Mouse (Mus musculus) stomach, postnatal 0 days (tissue): Measurements from ENCODE around the gene Dnajb11. TPM values are rescaled to one million over a fixed set of nuclear protein-coding genes. Genes with fewer than 3 reads are reported as not detected.
A peak's percentile ranks its signal among the peaks of the same experiment; 100 is the strongest.

Source experiments
- ATAC-seq: fragments of 200-750 bp; cut with Nextera tagmentation; 2 replicates; pipeline ENCODE4 v1.8.0; 2017; ENCODE audit not compliant: low FRiP score, low TSS enrichment
- DNase-seq: peaks from one replicate; pipeline ENCODE4 v3.0.0-alpha.2; 2016; ENCODE audit warnings: low spot score
- H3K27ac ChIP-seq: fragments of 300-500 bp; sonication (generic); replicated peaks from 2 replicates; pipeline ENCODE4 v1.5.1; 2014; ENCODE audit warnings: mild to moderate bottlenecking, control low read depth
- H3K27me3 ChIP-seq: fragments of 300-500 bp; sonication (generic); 2 replicates; pipeline ENCODE4 v1.6.1; 2014; ENCODE audit warnings: low read length; ENCODE audit not compliant: control insufficient read depth, insufficient read depth
- H3K36me3 ChIP-seq: fragments of 300-500 bp; sonication (generic); 2 replicates; pipeline ENCODE4 v1.6.1; 2014; ENCODE audit warnings: low read length, mixed read lengths; ENCODE audit not compliant: control insufficient read depth, insufficient read depth
- H3K4me1 ChIP-seq: fragments of 300-500 bp; sonication (generic); replicated peaks from 2 replicates; pipeline ENCODE4 v1.6.1; 2014; ENCODE audit warnings: antibody characterized with exemption; ENCODE audit not compliant: control insufficient read depth, insufficient read depth
- H3K4me2 ChIP-seq: fragments of 300-500 bp; sonication (generic); replicated peaks from 2 replicates; pipeline ENCODE4 v1.6.1; 2014; ENCODE audit warnings: low read depth, mild to moderate bottlenecking, control low read depth, moderate library complexity
- H3K4me3 ChIP-seq: fragments of 300-500 bp; sonication (generic); 2 replicates; pipeline ENCODE4 v1.5.1; 2014; ENCODE audit warnings: low read depth, low read length, control low read depth
- H3K9ac ChIP-seq: fragments of 300-500 bp; sonication (generic); 2 replicates; pipeline ENCODE4 v1.6.1; 2014; ENCODE audit warnings: mild to moderate bottlenecking, low read length, control low read depth, mixed read lengths
- H3K9me3 ChIP-seq: fragments of 300-500 bp; sonication (generic); 2 replicates; pipeline ENCODE4 v1.6.1; 2016; ENCODE audit warnings: low read length; ENCODE audit not compliant: control insufficient read depth
- CTCF ChIP-seq: IDR thresholded peaks from 2 replicates; pipeline ENCODE4 v1.5.1; 2016; ENCODE audit warnings: antibody characterized with exemption, low read depth, mild to moderate bottlenecking, moderate library complexity
- EP300 ChIP-seq: optimal IDR thresholded peaks from 2 replicates; pipeline ENCODE3; 2016; ENCODE audit warnings: antibody characterized with exemption
- WGBS: fragments of 180-500 bp; shearing (Covaris S2); extraction: QIAGEN DNeasy Blood & Tissue Kit; methylation state at CpG from one replicate; pipeline ENCODE4 v1.1.7; 2014; 5-methylcytosine and 5-hydroxymethylcytosine counted together
- polyA plus RNA-seq: library from polyadenylated mRNA; unstranded; fragments of >200 nt; fragmentation: Nextera tagmentation; extraction: Ambion mirVana; gene quantifications from 2 replicates; pipeline ENCODE4 v1.2.1, GENCODE M21; 2015

Dnajb11 gene
- 93.5 and 94.2 TPM in 2 replicates for polyA plus RNA-seq

DNA sequence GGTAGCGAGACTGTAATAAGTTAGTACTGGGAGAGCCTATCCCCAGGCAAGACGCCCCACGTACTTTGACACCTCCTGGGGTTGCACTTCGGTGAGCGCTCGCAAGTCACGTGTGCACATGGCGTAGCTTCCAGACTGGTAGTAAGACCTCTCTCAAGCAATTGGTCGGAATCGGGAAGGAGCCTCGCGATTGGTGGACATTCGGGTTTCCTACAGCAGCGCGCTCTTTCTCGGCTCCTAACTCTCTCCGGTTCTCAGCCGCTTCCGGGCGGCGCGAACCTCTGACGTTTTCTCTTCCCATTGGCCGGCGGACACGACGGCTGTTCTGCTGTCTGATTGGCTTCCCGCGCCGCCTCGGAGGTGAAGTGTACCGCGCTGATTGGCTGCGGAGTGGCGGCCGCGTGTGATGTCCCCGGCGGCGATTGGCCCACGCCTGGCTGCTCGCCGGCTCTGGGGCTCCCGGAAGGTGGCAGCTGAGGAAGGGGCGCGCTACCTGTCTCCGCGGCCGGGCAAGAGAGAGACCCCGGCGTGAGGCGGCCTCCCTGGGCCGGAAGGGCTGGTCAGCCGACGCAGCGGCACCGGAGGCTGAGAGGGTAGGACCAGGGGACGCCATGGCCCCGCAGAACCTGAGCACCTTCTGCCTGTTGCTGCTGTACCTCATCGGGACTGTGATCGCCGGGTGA is at the start of gene Dnajb11, which contains the start of gene Tbccd1:
Gene Dnajb11 (plus strand): TSS at position 415 of the 683 bp plus-strand sequence.
Gene Tbccd1 (minus strand): TSS at position 239 of the 683 bp plus-strand sequence.
- peak within 1 kb of the TSS; percentile 98 for H3K4me3 ChIP-seq
- ATAC-seq, result peak; percentile 100

DNA sequence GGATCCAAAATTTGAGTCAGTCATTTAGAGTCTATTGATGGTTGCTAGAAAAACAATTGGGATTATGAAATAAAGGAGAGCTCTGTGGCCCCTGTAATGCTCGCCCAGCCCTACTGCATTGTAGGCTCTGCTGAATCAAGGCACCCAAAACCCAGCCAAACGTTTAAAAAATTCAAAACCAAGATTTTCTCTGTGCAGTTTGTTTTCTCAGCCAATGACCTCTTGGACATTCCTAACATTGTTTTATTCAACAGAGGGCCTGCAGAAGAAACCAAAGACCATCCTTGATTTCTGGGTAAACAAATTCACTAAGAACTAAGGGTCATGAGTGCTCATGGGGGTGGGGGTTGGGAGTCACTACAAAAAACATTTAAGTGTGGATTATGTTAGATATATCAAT is 46.2 kb upstream of the Dnajb11 start, which contains the start of gene Crygs:
Gene Crygs (minus strand): TSS at position 101 of the 400 bp plus-strand sequence.
- H3K27ac ChIP-seq, result no peak within 1 kb of the TSS
- DNase-seq (no peak), ATAC-seq (no peak)
- no peak within 1 kb of the TSS for H3K9ac ChIP-seq
- WGBS, result 45% methylated on average over 2 of the region's 2 CpGs
- H3K4me3 ChIP-seq, result no peak within 1 kb of the TSS
- H3K36me3 ChIP-seq, result no peaks in the 10 kb centered on the region
- H3K27me3 ChIP-seq, result no peaks in the 10 kb centered on the region
- no peak within 1 kb of the TSS for H3K4me2 ChIP-seq
- H3K4me1 ChIP-seq, result no peaks in the 10 kb centered on the region
- no peak for TF ChIP-seq CTCF
- no peak for TF ChIP-seq EP300
- no peaks in the 10 kb centered on the region for H3K9me3 ChIP-seq

More for the DNA sequence above, at the start of gene Dnajb11, which contains the start of gene Tbccd1:
- TF ChIP-seq CTCF (no peak; the same call in 1 of the 2 replicates), EP300 (peak; percentile 73)
- no peaks in the 10 kb centered on the region for H3K4me1 ChIP-seq
- H3K27me3 ChIP-seq, result no peaks in the 10 kb centered on the region
- peaks cover 2% of the 10 kb centered on the region; the same call in 1 of the 2 replicates for H3K36me3 ChIP-seq
- peak within 1 kb of the TSS; percentile 87 for H3K27ac ChIP-seq
- H3K4me2 ChIP-seq, result peak within 1 kb of the TSS; percentile 89
- H3K9me3 ChIP-seq, result no peaks in the 10 kb centered on the region
- WGBS, result under 1% methylated on average over 62 of the region's 62 CpGs
- peak; percentile 99 for DNase-seq
- H3K9ac ChIP-seq, result peak within 1 kb of the TSS; percentile 96

DNA sequence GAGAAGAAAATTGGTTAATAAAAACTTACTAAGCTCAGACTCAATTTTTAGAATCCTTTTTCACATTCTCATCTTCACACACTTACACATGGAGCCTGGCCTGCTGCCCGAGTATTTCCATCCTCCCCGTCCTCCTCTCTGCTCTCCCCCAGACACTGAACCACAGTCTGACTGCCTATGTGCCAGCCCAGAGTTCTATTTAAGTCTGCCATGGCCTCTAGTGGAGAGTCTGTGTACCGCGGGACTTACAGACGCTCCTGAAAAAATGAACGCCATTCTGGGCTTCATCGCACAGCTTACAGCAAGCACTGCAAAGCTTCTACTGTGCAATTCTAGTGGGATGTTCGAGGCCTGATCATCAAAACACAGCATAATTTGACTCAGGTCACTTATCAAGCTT is 36.9 kb upstream of the Dnajb11 start:
- Histone ChIP-seq H3K27me3 (no peaks in the 10 kb centered on the region), H3K4me2 (no peak overlapping the region), H3K9ac (no peak overlapping the region), H3K9me3 (no peaks in the 10 kb centered on the region), H3K4me3 (no peak overlapping the region), H3K27ac (no peak overlapping the region), H3K36me3 (peaks cover 6% of the 10 kb centered on the region; the same call in 1 of the 2 replicates), H3K4me1 (no peaks in the 10 kb centered on the region)
- ATAC-seq, result peak; percentile 57; the same call in 1 of the 2 replicates
- peak; percentile 31 for DNase-seq
- whole genome bisulfite sequencing, result 42% methylated on average over 8 of the region's 8 CpGs
- TF ChIP-seq EP300 (no peak), CTCF (peak; percentile 64)

DNA sequence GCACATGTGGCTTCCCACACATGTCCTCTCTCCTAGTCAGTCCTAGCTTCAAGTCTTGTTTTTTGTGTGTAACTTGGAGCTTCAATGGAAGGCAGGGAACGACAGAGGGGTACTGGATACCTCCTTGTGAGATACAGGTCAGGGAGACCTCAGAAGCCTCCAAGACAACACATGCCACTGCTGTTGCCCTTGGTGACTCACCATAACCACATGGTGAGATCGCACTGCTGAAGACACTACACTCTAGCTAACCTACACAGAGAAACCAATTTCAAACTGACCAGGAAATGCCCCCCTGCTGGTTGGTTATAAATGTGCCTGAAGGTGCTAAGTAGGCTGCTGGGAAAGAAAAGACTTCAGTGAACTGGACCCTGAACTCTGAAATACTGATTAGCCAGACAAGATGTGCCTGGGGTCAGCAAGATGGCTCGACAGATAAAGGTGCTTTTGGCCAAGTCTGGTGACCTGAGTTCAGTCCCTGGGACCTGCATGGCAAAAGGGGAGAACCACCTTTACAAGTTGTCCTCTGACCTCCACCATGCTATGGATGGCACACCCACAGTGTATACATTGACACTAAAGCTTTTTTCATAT is 24.6 kb upstream of the Dnajb11 start:
- no peaks in the 10 kb centered on the region for H3K27me3 ChIP-seq
- H3K27ac ChIP-seq, result no peak overlapping the region
- WGBS, result 90% methylated on average over 3 of the region's 3 CpGs
- no peak overlapping the region for H3K4me2 ChIP-seq
- no peak for ATAC-seq
- H3K4me1 ChIP-seq, result no peaks in the 10 kb centered on the region
- no peak overlapping the region for H3K9ac ChIP-seq
- peaks cover 3% of the 10 kb centered on the region; the same call in 1 of the 2 replicates for H3K36me3 ChIP-seq
- no peak for TF ChIP-seq CTCF
- TF ChIP-seq EP300, result no peak
- DNase-seq, result no peak
- H3K9me3 ChIP-seq, result no peaks in the 10 kb centered on the region
- H3K4me3 ChIP-seq, result no peak overlapping the region

DNA sequence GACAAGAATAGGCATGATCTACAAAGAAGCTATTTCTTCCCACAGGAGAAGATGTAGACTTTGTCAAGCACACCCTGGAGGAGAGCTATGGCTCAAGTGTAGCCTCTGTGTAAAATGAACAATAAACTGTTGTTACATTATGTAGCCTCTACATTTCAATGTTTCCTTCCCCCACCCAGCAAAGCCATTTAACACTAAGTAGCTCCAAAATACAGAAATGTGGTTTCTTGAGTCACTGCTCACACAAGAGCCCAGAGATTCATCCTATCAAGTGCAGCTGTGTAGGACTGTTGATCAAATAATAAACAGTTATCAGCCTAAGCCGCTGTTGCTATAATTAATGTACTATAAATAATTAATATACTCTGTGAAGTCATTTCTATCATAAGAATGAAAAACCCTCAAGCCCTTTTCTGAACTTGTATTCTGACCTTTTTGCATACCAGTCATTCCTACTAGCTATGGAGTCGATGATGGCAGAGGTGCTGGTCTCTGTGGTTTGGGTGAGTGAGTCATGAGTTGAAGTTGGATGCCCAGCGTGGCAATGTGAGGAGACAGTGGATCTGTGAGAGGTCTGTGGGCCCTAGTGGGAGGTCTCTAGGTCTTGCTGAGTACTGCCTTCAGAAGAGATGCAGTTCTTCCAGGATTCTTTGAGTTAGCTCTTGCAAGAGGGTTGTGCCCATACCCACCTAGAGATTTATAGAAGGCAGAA is 18.3 kb upstream of the Dnajb11 start:
- Histone ChIP-seq H3K9ac (no peak overlapping the region), H3K36me3 (peaks cover 4% of the 10 kb centered on the region), H3K27me3 (no peaks in the 10 kb centered on the region), H3K4me1 (no peaks in the 10 kb centered on the region; the same call in 1 of the 2 replicates), H3K4me3 (no peak overlapping the region), H3K4me2 (no peak overlapping the region), H3K27ac (no peak overlapping the region), H3K9me3 (no peaks in the 10 kb centered on the region)
- DNase-seq (no peak), ATAC-seq (no peak)
- TF ChIP-seq EP300 (no peak), CTCF (no peak)
- WGBS, result 77% methylated on average over 3 of the region's 3 CpGs
